Mouse (Mus musculus): ENCODE results near the gene Mapk3.

Gene Mapk3

DNA sequence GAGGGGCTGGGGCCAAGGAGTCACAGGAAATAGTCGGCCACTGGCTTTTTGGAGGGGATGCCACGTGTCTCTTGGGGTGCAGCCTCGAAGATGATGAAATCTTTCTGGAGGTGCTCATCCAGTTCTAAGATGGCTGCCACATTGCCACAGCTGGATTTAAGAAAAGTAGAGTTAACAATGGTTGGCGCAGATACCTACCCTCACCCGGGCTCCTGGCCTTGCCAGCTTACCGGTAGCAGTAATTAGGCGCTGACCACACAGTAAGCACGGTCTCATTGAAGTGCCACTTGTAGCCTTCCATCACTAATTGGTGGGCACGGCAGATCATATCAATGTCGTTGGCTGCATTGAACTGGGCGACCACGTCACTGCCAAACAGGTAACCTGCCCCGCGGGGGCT, 26.7 kb downstream of the Mapk3 start:
- DNase-seq = no peak

DNA sequence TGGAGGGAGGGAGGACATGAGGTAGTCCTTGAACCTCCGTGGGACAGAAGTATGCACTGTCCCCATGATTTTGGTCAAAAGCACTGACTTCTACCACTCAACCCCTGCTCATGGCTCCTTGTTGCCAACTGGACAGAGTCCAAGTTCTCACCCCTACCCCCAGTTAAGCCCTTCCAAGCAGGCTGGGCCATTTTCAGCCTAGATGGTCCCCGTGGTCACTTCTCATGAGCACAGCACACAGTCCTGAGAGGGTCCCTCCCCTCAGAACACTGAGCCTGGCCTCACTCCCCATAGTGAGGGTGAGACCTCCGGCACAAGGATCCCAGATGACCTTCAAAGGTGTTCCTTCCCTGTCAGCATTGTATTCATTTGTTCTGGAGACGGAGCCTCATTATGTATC, 29.7 kb downstream of the Mapk3 start:
- DNase-seq = no peak

DNA sequence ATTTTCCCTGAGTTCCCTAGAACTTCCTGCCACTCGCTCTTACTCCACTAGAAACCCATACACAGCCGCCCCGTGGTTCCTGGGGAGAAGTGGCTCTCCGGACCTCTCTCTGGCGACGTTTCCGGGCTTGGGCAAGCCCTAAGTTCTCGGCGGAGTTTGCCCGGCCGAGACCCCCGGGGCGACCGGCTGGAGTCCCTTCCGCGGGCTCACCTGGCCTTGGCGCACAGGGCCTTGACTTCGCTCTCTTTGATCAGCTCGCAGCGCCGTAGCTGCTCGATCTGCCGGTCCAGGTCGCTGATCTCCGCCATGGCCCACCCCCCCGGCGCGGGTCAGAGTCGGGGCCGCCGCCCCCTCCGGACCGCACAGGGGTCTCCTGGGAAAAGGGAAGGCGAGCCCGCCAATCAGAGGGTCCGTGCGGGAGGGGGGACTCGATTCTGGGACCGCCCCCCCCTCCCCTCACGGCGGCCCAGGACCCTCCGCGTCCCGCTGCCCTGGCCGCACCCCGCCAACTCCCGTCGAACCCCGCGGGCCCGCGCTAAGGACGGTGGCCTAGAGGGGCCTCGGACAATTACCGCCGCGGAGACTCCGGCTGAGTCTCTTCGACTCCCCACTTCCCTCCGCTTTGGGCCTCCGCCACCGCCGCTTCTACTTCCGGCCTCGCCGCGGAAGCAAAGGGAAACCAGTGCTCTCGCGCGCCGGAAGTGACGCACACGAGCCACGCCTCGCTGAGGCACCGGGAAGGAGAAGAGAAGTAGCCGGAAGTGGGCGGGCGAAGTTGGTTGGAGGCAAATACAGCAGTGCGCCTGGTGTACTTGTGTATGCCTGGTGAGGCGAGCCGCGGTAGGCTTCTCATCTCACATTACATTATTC, 32.7 kb downstream of the Mapk3 start, which contains the start of gene Ppp4c:
Gene Ppp4c (minus strand): TSS at position 646 of the 870 bp plus-strand sequence.
- peak; percentile 98 for DNase-seq

DNA sequence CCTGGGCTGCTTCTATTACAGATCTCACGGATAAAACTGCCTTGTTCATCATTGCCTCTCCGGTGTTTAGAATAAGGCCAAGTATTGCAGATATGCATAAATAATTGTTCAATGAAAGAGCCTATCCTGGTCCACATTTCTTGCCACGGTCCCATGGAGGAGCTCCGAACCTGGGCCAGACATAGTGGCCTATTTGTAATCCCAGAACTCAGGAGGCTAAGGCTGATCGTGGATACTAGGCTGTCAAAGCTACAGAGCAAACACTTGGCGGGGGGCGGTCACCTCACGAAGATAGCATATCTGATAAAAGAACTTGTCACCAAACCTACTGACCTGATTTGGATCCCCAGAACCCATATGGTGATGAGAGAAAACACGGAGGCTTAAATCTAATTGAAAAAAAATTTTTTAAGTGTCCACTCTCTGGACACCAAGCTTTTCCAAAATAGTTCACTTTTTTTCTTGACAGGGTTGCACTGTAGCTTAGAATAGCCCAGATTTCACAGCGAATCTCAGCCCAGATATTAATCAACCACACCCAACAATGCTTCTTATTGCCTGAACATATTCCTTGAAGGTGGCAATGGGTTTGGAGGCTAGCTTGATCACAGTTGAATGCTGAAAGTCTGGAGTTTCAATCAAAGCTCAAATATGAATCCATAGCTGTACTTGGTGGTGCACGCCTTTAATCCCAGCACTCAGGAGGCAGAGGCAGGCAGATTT, 33.5 kb downstream of the Mapk3 start:
- no peak for DNase-seq

DNA sequence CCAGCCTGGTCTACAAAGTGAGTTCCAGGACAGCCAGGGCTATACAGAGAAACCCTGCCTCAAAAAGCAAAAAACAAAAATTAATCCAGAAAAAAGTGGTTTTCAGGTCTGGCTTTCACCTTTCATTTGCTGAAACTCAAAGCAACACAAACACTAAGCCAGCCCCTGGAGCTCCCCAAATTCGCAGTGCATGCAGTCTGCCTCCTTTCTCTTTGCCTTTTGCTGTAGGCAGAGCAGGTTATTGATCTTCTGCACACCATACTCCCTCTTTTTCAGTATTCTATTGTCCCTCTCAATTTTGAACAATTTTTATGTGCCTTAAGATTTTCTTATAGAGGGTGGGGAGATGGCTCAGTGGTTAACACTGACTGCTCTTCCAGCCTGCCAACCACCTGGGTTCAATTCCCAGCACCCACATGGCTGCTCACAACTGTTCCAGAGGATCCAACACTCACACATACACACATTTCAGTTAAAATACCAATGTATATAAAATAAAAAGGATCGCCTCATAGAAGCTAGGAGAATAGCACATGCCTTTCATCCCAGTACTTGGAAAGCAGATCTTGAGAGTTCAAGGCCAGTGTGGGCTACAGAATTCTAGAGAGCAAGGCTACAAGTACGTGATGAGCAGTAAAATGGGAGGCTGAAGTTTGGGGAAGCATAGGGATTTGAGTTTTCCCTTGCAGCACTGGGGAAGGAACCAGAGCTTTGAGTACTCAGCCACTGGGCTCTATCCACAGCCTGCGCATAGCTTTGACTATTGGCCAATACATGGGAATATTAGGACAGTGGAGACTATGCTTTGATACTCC, 34.3 kb downstream of the Mapk3 start:
- no peak for DNase-seq

DNA sequence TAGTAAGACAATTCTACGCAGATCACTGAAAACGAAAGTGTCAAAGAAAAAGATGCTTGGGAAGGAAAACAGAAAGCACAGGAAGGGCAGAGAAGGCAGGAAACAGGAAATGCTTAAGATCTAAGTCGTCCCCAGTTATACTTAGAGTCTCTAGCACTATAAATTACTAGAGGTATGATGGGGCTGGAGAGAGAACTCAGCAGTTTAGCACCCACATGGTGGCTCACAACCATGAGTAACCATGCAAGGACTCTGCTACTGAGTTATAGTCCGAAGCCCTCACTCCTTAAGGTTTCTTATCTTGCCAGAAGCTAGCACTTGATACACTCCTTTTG, 34.8 kb downstream of the Mapk3 start:
- peak; percentile 19 for DNase-seq

DNA sequence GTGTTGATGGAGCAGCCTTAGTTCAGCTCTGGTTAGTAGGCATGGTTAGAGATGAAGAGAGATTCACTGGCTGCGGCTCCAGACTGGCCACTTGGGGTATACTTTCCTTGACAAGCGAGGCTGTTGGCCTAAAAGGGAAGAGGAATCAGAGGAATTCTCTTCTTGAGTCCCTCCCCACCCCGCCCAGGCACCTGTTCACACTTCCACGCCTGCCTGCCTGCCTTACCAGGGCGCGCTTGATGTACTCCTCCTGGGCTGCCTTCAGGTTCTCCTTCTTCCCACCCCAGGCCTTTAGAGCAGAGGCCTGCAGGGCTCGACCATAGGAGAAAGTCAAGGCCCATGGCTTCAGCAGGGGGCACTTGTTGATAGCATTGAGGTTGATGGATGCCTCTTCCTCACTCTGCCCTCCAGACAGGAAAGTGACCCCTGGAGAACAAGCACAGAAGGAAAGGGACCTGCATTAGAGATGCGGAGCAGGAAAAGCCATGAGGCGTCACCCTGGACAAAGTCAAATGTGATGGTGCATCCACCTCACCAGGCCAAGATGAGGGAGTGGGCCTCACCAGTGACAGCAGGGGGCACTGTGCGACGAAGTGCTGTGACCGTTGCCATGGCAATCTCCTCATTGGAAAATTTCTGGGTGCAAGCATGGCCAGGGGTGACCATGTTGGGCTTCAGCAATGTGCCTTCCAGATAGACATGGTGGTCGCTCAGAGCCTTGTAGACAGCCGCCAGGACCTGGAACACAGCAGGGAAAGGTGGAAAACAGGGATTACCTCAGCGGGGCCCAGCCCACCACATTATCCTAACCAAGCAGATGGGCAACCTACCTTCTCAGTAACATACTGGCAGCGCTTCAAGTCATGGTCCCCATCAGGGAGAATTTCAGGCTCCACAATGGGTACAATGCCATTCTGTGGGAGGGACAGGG, 36.3 kb downstream of the Mapk3 start:
- DNase-seq = no peak

DNA sequence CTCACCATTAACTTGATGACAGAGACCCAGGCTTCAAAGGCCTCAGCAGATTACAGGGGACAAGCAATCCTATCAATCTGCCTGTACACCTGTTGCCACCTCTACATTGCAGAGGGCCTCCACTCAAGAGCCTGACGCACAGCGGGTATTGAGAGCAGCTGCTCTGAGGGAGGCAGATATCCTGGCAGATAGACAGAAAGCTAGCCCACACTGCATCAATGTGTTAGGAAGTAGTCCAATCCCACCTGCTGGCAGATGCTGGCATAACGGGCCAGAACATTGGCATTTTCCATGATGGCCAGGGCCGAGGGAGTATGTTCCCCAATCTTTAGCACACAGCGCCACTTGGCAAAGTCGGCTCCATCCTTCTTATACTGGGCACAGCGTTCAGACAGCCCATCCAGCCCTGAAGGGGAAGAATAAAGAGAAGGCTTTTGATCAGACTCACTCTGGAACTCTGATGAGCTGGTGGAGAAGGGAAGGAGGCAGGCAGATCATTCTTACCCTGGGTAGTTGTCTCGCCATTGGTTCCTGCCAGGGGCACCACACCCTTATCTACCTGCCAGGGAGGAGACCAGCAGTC, 37.0 kb downstream of the Mapk3 start:
- peak; percentile 54 for DNase-seq

DNA sequence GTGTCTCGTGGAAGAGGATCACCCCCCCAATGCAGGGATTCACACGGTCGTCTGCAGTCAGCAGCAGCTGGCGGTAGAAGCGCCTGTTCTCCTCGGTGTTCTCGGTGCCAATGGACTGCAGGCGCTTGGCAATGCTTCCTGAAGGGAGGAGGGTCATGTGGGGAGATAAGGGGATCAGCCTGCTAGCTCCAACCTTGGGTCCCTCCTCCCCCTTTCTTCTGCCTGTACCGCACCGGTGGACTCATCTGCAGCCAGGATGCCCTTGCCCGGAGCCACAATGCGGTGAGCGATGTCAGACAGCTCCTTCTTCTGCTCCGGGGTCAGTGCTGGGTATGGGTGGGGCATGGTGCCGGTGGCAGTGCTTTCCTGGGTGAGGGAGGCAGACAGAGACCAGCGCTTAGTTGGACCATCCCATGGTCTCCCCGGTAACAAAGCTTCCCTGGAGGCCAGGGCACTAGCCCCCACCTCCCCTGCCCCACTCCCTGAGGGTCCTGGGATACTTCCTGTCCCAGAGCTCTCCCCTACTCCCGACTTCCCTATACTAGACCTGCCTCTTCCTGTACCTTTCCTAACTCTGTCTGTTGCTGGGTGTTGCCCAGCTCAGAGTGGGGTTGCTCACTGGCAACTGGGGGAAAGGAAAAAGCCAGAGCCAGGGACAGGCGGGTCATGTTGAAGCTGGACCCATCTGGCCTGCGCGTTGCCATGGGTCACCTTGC, 38.2 kb downstream of the Mapk3 start, which contains the start of gene Fam57b:
Gene Fam57b (plus strand): TSS at position 258 of the 716 bp plus-strand sequence.
- DNase-seq = no peak

DNA sequence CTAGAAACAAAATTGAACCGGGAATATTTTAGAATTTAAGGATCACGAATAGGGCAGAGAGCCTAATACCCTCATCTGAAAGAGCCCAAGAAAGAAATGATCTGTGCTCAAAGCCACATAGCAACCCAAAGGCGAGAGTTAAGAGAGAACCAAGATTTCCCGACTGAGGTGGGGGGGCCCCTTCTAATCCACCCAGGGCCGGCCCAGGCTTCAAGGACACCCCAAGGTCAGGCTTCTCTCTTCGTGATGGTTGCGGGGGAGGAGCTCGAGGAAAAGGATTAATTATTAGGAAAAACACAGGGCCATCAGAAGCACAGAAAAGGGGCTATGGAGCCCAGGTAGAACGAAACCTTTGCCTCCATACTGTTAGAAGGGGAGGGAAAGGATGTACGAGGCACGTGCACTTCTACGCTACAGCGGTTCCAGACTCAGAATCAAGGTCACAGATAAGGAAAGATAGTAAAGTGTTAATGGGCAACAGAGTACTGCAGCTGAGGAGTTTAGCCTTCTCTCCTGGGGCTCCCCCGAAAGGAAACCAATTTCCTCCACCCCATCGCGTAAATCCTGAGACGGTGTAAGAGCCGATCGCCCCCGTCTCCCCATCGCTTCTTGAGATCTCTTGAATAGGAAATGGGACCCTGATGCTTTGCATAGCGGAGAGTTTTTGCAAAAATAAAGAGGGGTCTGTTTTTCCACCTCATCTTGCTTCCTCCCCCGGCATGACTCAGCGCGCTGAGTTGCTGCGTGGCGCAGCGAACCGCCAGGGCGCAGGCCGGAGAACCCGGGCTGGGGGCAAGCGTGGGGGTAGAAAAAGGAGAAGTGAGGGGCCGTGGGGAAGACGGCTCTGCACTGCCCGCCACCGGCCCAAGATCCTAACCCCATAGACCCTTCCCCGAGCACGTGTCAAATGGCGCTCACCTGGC, 39.0 kb downstream of the Mapk3 start:
- peak; percentile 66 for DNase-seq

DNA sequence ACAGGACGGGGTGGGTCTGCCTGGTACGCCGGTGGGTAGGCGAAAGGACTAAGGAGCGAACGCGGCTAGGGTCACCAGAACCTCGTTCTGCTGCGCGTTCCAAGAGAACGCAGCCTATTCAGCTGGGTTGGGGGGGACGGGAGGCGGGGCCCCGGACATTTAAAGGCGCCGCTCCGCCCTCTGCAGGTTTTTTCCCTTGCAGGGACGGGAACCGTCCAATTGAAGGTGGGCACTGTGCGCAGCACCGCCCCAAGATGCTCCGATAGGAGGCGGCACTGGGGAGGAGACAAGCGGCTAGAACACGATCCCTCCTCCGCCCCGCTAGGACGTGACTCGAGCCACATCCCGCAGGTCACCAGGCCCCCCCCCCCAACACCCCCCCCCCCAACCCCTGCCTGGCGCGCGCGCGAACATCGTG, 39.7 kb downstream of the Mapk3 start:
- DNase-seq = peak; percentile 98

DNA sequence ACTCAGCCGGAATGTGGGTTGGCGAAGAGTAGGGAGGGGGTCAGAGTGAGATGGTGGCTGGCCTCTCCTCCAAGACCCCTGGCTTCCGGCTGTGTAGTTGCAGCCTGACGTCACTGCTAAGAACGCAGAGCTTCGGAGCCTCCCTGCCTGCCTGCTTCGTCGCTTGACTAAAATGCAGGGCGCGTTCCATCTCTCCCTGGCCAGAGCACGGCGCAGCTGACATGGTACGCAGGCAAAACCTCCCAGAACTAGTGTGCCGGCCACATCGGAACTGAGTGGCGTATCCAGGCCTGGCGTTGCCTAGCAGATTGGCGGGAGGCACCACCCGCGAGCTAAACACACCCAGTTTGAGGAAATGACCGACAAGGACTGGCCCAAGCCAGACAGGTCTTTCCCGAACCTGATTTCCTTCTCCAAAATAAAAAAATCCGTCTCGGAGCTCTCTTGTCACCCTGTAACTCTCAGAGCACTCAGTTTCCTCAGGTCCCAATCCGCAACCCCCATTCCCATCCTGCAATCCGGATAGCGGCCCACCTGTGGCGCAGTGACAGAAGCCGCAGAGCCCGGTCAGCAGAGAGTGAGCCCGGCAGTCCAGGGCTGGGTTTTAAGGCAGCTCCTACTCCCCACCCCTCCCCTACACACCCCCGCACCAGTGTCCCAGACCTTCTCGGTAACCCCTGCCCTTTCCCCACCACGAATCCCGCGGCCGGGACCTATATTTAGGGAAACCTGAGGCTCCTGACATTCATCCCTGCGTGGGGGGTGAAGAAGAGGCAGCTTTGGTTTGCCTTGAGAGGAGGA, 40.3 kb downstream of the Mapk3 start:
- peak; percentile 49 for DNase-seq

DNA sequence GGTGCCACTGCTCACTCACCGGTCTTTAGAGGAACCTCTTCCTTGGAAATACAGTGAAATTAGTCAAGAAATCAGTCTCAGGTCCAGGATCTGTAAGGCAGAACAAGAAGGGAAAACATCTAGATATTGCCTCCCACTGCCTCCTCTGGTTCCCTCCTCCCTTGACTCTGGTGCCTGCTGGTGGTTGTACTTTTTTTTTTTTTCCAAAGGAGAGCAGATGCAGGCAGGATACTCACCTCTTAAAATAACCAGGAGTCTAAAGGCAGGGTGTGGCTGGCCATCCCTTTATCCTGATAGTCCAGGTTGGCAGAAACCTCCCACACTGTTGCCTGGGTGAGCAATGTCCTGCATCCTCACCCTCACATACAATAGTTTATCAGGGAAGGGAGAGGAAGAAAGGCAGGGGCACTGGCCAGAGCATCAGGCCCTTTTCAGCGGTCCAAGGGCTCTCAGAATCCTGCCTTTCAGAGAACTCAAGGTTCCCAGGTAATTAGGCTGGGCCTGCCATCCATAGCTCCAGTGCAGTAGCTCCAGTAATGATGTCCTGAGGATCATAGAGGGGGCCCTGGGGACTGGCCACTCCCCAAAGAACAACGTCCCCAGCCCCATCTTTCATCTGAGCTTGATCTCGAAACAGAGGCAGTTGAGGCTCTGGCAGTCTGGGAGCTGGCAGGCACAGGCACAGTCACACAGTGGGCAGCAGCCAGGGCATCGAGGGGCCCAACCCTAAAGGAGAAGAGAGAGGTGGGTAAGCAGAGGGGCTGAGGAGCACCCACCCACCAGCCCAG, 41.1 kb downstream of the Mapk3 start:
- no peak for DNase-seq

DNA sequence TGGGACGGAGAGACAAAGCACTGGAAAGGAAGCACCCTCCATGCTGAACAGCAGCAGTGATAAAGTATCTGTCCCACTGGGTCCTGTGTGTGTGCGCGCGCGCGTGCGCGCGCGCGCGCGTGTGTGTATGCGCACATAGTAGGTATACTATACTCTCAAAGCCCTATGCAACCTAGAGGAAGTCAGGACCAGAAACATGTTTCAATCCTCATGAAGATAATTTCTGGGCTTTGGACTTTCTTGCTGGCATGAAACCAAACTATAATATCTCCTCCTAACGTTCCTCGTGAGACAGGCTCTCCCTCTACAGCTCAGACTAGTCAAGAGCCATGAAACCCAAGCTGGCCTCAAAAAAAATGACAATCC, 41.6 kb downstream of the Mapk3 start:
- no peak for DNase-seq

DNA sequence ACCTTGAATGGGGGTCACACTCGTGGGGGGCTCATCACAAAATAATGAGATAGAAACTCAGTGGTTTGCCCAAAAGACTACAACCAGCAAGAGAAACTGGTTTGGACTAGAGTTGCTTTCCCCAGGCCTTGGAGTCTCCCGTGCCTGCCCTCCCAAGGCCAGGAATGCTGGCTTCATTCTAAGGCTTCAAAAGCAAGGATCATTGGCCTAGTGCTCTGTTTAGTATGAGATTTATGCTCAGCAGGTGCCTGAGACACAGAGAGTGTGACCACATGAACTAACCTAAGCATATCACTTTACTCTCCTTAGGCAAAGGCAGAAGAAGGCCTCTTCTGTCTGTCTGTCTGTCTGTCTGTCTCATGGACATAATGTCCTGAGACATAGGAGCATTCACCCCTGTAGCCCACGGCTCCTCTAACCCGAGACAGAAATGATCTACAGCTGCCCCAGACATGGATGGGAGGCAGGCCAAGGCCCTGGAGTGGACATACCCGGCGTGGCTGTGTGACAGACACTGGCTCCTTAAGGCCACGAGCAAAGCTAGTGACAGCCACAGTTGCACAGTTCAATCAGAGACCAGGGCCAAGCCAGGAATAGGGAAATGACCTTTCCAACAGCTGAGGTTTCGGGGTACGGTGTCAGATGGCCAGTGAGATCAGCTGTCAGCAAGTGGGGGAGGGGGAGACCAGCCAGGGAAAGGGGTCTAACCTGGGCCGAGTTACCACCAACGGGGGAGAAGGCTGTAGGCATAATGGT, 42.9 kb downstream of the Mapk3 start:
- DNase-seq = no peak

DNA sequence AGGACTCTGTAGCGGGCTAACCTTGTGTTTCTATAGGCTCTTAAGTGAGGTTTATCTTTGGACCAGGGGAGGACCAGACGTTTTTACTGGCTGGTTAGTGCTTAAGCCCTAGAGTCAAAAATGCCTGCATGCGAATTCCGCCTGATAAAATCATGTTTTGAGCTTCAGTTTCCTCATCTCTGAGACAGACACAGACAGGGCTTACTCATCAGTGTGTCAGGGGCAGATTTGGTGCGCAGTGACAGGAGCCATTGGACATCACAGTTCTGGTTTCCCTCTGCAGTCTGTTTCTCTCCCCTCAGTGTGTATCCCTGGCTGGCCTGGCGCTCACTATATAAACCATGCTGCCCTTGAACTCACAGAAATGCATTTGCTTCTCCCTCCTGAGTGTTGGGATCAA, 43.8 kb downstream of the Mapk3 start:
- DNase-seq = no peak

DNA sequence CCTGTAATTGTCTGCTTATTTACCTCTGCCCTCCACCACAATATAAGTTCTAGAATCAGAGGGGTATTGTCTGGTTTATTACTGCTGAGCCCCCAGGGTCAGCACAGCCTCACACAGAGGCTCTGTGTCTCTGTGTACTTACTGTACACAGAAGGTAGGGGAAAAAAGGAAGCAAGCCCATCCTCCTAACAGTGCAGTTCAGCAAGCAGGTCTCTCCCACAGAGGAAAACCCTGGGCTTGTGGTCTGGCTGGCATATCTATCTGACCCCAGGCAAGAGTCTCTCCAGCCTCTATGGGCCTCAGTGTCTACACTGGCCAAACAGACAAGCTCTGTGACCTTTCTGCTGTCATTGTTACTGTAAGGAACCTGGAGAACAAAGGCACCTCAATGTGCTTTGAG, 44.4 kb downstream of the Mapk3 start:
- no peak for DNase-seq

DNA sequence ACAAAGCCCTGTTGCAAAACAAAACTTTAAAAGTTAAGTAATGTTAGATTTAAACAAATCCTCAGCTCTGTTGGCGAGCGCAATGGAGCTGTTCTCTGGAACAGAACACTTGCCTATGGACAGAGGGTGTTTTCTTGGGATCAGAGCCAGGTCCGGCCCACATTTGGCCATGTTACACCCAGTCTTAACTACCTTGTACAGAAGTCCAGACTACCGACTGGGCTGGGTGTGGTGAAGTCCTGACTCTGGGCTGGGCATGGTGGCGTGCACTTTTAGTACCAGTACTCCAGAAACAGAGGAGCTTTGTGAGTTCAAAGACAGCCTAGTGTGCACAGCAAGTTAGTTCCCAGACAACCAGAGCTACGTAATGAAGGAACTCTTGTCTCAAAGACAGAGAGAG, 47.6 kb downstream of the Mapk3 start:
- no peak for DNase-seq
